In the genomic region with DNA sequence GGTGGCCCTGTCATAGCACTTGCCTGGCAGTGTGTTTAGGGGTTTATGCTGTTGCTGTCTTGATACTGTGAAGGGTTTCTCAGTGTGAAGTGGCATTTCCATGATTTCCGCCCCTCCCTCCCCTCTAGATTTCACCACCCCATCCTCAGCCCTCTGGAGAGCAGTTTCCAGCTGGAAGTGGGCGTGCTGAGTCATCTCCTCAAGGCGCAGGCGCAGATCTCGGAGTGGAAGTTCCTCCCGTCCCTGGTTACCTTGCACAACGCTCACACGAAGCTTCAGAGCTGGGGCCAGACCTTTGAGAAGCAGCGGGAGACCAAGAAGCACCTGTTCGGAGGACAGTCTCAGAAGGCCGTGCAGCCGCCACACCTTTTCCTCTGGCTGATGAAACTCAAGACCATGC, we compare ENCODE assay signal across 11 mouse cellular contexts. TPM values are rescaled to one million over a fixed set of nuclear protein-coding genes. Genes with fewer than 3 reads are reported as not detected.
DNase-seq lines count a peak whose midpoint lies in the region; ATAC-seq and TF ChIP-seq lines count a peak whose summit lies in the region.
"Had no signal": no experiment of that assay in that cellular context is flagged by ENCODE, and none has a peak within 500 bp of the region (broad histone marks: within the 10 kb centered on the region; RNA-seq: fewer than 3 reads in every experiment).

No protein-coding gene starts in this region.

- H3K36me3 ChIP-seq in liver, postnatal 0 days (replicated peaks; ENCODE audit: insufficient read depth, low read length): peaks cover 36% of the 10 kb centered on the region
- H3K36me3 ChIP-seq in forebrain, embryonic 12.5 days (replicated peaks): peaks cover 56% of the 10 kb centered on the region

- no peaks in the 10 kb centered on the region for H3K9me3 ChIP-seq in liver, postnatal 0 days (ENCODE audit: low read length)
- no peaks in the 10 kb centered on the region for H3K9me3 ChIP-seq in forebrain, embryonic 12.5 days
- H3K9me3 ChIP-seq: embryonic facial prominence, embryonic 10.5 days; liver, embryonic 13.5 days had no signal

- no peak for ATAC-seq in liver, postnatal 0 days
- no peak for ATAC-seq in forebrain, embryonic 12.5 days (ENCODE audit: low FRiP score)
- ATAC-seq: midbrain, embryonic 16.5 days had no signal

- no peak overlapping the region for H3K27ac ChIP-seq in layer of hippocampus, adult 2 months
- no peak overlapping the region for H3K27ac ChIP-seq in liver, postnatal 0 days (ENCODE audit: low read depth)
- H3K27ac ChIP-seq in forebrain, embryonic 12.5 days: no peak overlapping the region
- H3K27ac ChIP-seq: embryonic facial prominence, embryonic 10.5 days; liver, embryonic 13.5 days had no signal

- peak; percentile 31 to 74 for DNase-seq in spleen, postnatal 4 days (ENCODE audit: low spot score in 2 of 2)
- DNase-seq in spleen, postnatal 14 days (ENCODE audit: low spot score in 2 of 2): no peak
- peak; percentile 58 to 65 for DNase-seq in layer of hippocampus, adult 2 months (ENCODE audit: low spot score in 2 of 2)
- DNase-seq in lung, postnatal 25 days (ENCODE audit: low spot score): peak; percentile 62
- no peak for DNase-seq in heart, adult 8-10 months (ENCODE audit: low spot score)
- no peak for DNase-seq in liver, postnatal 0 days
- DNase-seq: liver, embryonic 13.5 days; thymus, postnatal 14 days had no signal

- H3K9ac ChIP-seq in liver, postnatal 0 days (replicated peaks): no peak overlapping the region
- no peak overlapping the region for H3K9ac ChIP-seq in forebrain, embryonic 12.5 days
- H3K9ac ChIP-seq: liver, embryonic 13.5 days had no signal

- WGBS in liver, postnatal 0 days (ENCODE audit: insufficient replicate concordance): 87% methylated on average over 12 of the region's 12 CpGs
- WGBS in forebrain, embryonic 12.5 days: 97% methylated on average over 12 of the region's 12 CpGs

- TF ChIP-seq CTCF in layer of hippocampus, adult 2 months (conservative IDR thresholded peaks at IDR 0.05): no peak
- TF ChIP-seq CTCF in liver, postnatal 0 days (IDR thresholded peaks at IDR 0.05; ENCODE audit: low read depth): no peak

- no peak overlapping the region for H3K4me2 ChIP-seq in liver, postnatal 0 days (ENCODE audit: low read depth, low read length)
- H3K4me2 ChIP-seq in forebrain, embryonic 12.5 days: no peak overlapping the region
- H3K4me2 ChIP-seq: liver, embryonic 13.5 days had no signal

- TF ChIP-seq EP300 in liver, postnatal 0 days (IDR thresholded peaks at IDR 0.05; ENCODE audit: low read depth): no peak

- H3K4me1 ChIP-seq in liver, postnatal 0 days (ENCODE audit: insufficient read depth): no peaks in the 10 kb centered on the region
- no peaks in the 10 kb centered on the region for H3K4me1 ChIP-seq in forebrain, embryonic 12.5 days
- H3K4me1 ChIP-seq: embryonic facial prominence, embryonic 10.5 days; liver, embryonic 13.5 days had no signal

- H3K27me3 ChIP-seq in liver, postnatal 0 days (ENCODE audit: insufficient read depth, low read length): no peaks in the 10 kb centered on the region
- no peaks in the 10 kb centered on the region for H3K27me3 ChIP-seq in forebrain, embryonic 12.5 days
- H3K27me3 ChIP-seq: liver, embryonic 13.5 days had no signal

- no peak overlapping the region for H3K4me3 ChIP-seq in layer of hippocampus, adult 2 months
- H3K4me3 ChIP-seq in liver, postnatal 0 days (ENCODE audit: low read depth, low read length): no peak overlapping the region
- H3K4me3 ChIP-seq in forebrain, embryonic 12.5 days (replicated peaks): no peak overlapping the region
- H3K4me3 ChIP-seq: embryonic facial prominence, embryonic 10.5 days; liver, embryonic 13.5 days had no signal

RNA-seq across cellular contexts. Expression of gene BC048403, which starts 10.4 kb away (rescaled TPM):
- 10 to 100 TPM in 1 of 2 experiments, 1 to 10 TPM in 1; 9.7 to 10.2 TPM for total RNA-seq in layer of hippocampus, adult 2 months (2021)
- 1 to 10 TPM; 1.5 to 2.0 (median 1.8) TPM for total RNA-seq in heart, adult 8-10 months (2022)
- polyA plus RNA-seq in liver, postnatal 0 days (2015; fragmentation: Nextera tagmentation; extraction: Ambion mirVana): 1.6 and 1.9 TPM in 2 replicates
- 2.5 and 3.0 TPM in 2 replicates for polyA plus RNA-seq in forebrain, embryonic 12.5 days (2016; fragmentation: Nextera tagmentation; extraction: Ambion mirVana)

Comparison
In these comparisons a context has a peak if more than half of its experiments do, and no peak if none do; other contexts are left out.
1. DNase-seq: peak in spleen, postnatal 4 days (2 of 2), layer of hippocampus, adult 2 months (2 of 2) and lung, postnatal 25 days (single experiment); none in spleen, postnatal 14 days (0 of 2), heart, adult 8-10 months (single experiment) and liver, postnatal 0 days (single experiment).